Mouse (Mus musculus): Measurements from ENCODE around the gene Gm49387.

- TF ChIP-seq GATA1 (IDR thresholded peaks at IDR 0.05; ENCODE audit: low read length) (no peak), TAL1 (IDR thresholded peaks at IDR 0.05; ENCODE audit: low read length) (no peak)
These were observed 23.5 kb downstream of the Gm49387 start for GRCm38 (mm10) chr14:31617204-31617603.

All from erythroblast, embryonic 14.5 days (primary cell).